Mouse (Mus musculus): ENCODE measurements around the gene BC005561.

BC005561 gene

GRCm38 (mm10) chr5:104571282-104571921 is 63.2 kb downstream of the BC005561 start:
- peak; percentile 93 to 95 for DNase-seq (ENCODE audit: low spot score in 2 of 2)

Data from heart, adult 9 months (tissue).